Mouse (Mus musculus): ENCODE data around the gene Fam205a4. TPM values are rescaled to one million over a fixed set of nuclear protein-coding genes. Genes with fewer than 3 reads are reported as not detected.
"Not testable (repeated sequence)": the region's sequence is repeated elsewhere in the genome, so short reads cannot be mapped to it uniquely, and the experiment has no call there.

Fam205a4 gene
- not detected in 2 replicates for total RNA-seq (2017)

GRCm38 (mm10) chr4:41965758-41966157, at the start of gene Fam205a4:
Gene Fam205a4 (plus strand): TSS chr4:41966058.
- not testable (repeated sequence) for ATAC-seq (ENCODE audit: extremely low read depth, insufficient number of reproducible peaks, low FRiP score, poor library complexity, severe bottlenecking)

GRCm38 (mm10) chr4:41941272-41941671, 24.6 kb upstream of the Fam205a4 start, which contains the start of gene Gm20878:
Gene Gm20878 (plus strand): TSS chr4:41941572.
- ATAC-seq (ENCODE audit: extremely low read depth, insufficient number of reproducible peaks, low FRiP score, poor library complexity, severe bottlenecking) = not testable (repeated sequence)

Other genes with a start within 250 kb of the Fam205a4 start
- 52.5 and 75.5 TPM in 2 replicates for gene Dctn3, start 242.9 kb upstream of the Fam205a4 start, total RNA-seq (2017)
- gene Arid3c, start 234.9 kb upstream of the Fam205a4 start, total RNA-seq (2017) = not detected in 2 replicates
- gene Galt, start 210.8 kb upstream of the Fam205a4 start, total RNA-seq (2017) = 34.1 and 37.4 TPM in 2 replicates
- gene Sigmar1, start 209.9 kb upstream of the Fam205a4 start, total RNA-seq (2017) = 17.9 and 20.7 TPM in 2 replicates
- 2.9 and 5.6 TPM in 2 replicates for gene Ccl27a, start 191.8 kb upstream of the Fam205a4 start, total RNA-seq (2017)
- not detected in 2 replicates for gene Gm21541, start 62.4 kb upstream of the Fam205a4 start, total RNA-seq (2017)
- 0.93 TPM in 1 of 2 replicates, not detected in the other for gene Gm20878, start 24.5 kb upstream of the Fam205a4 start, total RNA-seq (2017)
- gene Gm21093, start 68.7 kb downstream of the Fam205a4 start, total RNA-seq (2017) = not detected in 2 replicates
- not detected in 2 replicates for gene Gm3893, start 125.1 kb downstream of the Fam205a4 start, total RNA-seq (2017)
- not detected in 2 replicates for gene Gm13304, start 148.8 kb downstream of the Fam205a4 start, total RNA-seq (2017)
- not detected in 2 replicates for gene Gm13306, start 187.4 kb downstream of the Fam205a4 start, total RNA-seq (2017)
- gene Gm13305, start 202.5 kb downstream of the Fam205a4 start, total RNA-seq (2017) = not detected in 2 replicates

Data from neutrophil, adult 5-6 weeks (primary cell).